In the genomic region with DNA sequence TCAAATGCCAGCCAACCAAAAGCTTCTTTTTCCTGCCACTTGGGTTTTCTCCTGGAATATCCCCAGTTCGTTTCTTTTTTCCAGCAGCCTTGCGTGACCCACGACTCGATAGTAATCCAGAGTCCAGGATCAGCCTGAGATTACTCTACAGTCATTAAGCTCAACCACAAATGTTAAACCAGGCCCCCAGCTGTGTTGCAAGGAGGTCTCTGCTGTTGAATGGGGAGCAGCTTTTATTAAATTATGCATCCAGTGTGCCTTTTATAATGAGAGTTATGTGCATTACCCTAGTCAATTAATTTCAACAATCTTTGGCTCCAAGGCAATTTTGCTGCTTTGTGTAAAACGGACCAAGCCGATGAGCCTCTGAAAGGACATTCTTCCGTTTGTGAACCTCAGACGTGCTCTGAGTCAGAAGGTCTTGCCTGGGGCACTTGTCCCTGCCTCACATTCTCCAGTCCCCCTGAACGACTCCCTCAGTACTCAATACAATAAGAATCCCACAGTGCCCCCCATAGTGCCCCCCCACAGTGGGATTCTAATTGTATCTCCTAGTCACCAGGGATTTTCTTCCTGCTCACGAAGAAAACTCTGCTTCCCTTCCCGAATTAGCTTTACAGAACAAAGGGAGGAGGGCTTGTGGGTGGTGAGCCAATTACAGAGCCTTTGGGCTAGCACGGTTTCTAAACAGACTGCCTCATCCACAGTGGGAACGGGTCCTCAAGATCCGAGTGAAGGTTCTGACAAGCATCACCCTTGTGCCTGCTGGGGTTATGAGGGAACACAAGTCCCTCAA, we compare ENCODE assay signal across 12 mouse cellular contexts. TPM values are rescaled to one million over a fixed set of nuclear protein-coding genes. Genes with fewer than 3 reads are reported as not detected.
DNase-seq lines count a peak whose midpoint lies in the region; ATAC-seq and TF ChIP-seq lines count a peak whose summit lies in the region.
"Had no signal": no experiment of that assay in that cellular context is flagged by ENCODE, and none has a peak within 500 bp of the region (broad histone marks: within the 10 kb centered on the region; RNA-seq: fewer than 3 reads in every experiment).

No protein-coding gene starts in this region.

- 8% methylated on average over 14 of the region's 14 CpGs for WGBS in forebrain, postnatal 0 days
- WGBS in midbrain, embryonic 14.5 days = under 1% methylated on average over 14 of the region's 14 CpGs
- WGBS in cerebellum, adult 2 months = 12% methylated on average over 14 of the region's 14 CpGs

- H3K9ac ChIP-seq in ES-E14 (ENCODE audit: insufficient read depth, low read depth, low read length, poor library complexity, severe bottlenecking) = no peak overlapping the region
- no peak overlapping the region for H3K9ac ChIP-seq in forebrain, postnatal 0 days
- H3K9ac ChIP-seq in midbrain, embryonic 14.5 days (replicated peaks; ENCODE audit: low read length) = no peak overlapping the region

- DNase-seq in ES-E14 (ENCODE audit: low read depth, low spot score) = no peak
- DNase-seq in embryo, embryonic 10 days (ENCODE audit: low spot score) = peak; percentile 40
- DNase-seq in forebrain, postnatal 0 days = peak; percentile 67
- peak; percentile 71 for DNase-seq in midbrain, embryonic 14.5 days
- DNase-seq in cerebellum, adult 2 months = no peak
- no peak for DNase-seq in lung, postnatal 14 days

- no peaks in the 10 kb centered on the region for H3K9me3 ChIP-seq in ES-E14 (ENCODE audit: control insufficient read depth, insufficient read depth, low read depth, low read length)
- no peaks in the 10 kb centered on the region for H3K9me3 ChIP-seq in forebrain, postnatal 0 days (ENCODE audit: low read length)
- H3K9me3 ChIP-seq in midbrain, embryonic 14.5 days (ENCODE audit: control insufficient read depth, low read length) = no peaks in the 10 kb centered on the region

- TF ChIP-seq CTCF in forebrain, postnatal 0 days (IDR thresholded peaks at IDR 0.05; ENCODE audit: low read depth) = no peak
- TF ChIP-seq CTCF in cerebellum, adult 2 months (IDR thresholded peaks at IDR 0.05; ENCODE audit: borderline replicate concordance, insufficient read depth, low read depth, low read length) = no peak

- no peak for TF ChIP-seq POLR2A in cerebellum, adult 2 months (IDR thresholded peaks at IDR 0.05; ENCODE audit: borderline replicate concordance, insufficient read depth, low read length)

- H3K4me2 ChIP-seq in forebrain, postnatal 0 days (ENCODE audit: low read depth) = no peak overlapping the region
- peak overlapping the region; percentile 13; the same call in 1 of the 2 replicates for H3K4me2 ChIP-seq in midbrain, embryonic 14.5 days (ENCODE audit: low read length)

- H3K36me3 ChIP-seq in ES-E14 (ENCODE audit: control insufficient read depth, insufficient read depth, low read length, poor library complexity, severe bottlenecking) = no peaks in the 10 kb centered on the region
- H3K36me3 ChIP-seq in forebrain, postnatal 0 days (ENCODE audit: insufficient read depth) = no peaks in the 10 kb centered on the region
- no peaks in the 10 kb centered on the region for H3K36me3 ChIP-seq in midbrain, embryonic 14.5 days (ENCODE audit: control insufficient read depth, insufficient read depth, low read length)

- H3K4me1 ChIP-seq in ES-E14 (ENCODE audit: control insufficient read depth in 2 of 2, insufficient read depth in 2 of 2, low read length in 2 of 2, poor library complexity in 1 of 2) = peaks cover 13 to 22% of the 10 kb centered on the region in 2 experiments
- H3K4me1 ChIP-seq in forebrain, postnatal 0 days (ENCODE audit: insufficient read depth) = peaks cover 8% of the 10 kb centered on the region
- H3K4me1 ChIP-seq in midbrain, embryonic 14.5 days (ENCODE audit: control insufficient read depth, insufficient read depth, low read length) = peaks cover 17% of the 10 kb centered on the region
- H3K4me1 ChIP-seq in cerebellum, adult 2 months (ENCODE audit: control insufficient read depth, insufficient read depth, low read length) = no peaks in the 10 kb centered on the region

- in situ Hi-C loops in ES-E14 (cut with MboI; ENCODE audit: low sequenced_read_pairs in 2 of 2, unreplicated experiment in 2 of 2) = no loop called here

- peak overlapping the region; percentile 69; the same call in 1 of the 2 replicates for H3K27ac ChIP-seq in ES-E14 (ENCODE audit: insufficient read depth, low read depth, low read length, poor library complexity, severe bottlenecking)
- no peak overlapping the region for H3K27ac ChIP-seq in forebrain, postnatal 0 days (ENCODE audit: low read depth, low read length)
- H3K27ac ChIP-seq in midbrain, embryonic 14.5 days (replicated peaks; ENCODE audit: low read depth, low read length) = peak overlapping the region; percentile 79
- H3K27ac ChIP-seq in cerebellum, adult 2 months (ENCODE audit: insufficient read depth, low read length) = no peak overlapping the region

- H3K27me3 ChIP-seq in forebrain, postnatal 0 days (ENCODE audit: insufficient read depth, low read length) = no peaks in the 10 kb centered on the region
- H3K27me3 ChIP-seq in midbrain, embryonic 14.5 days (ENCODE audit: control insufficient read depth, insufficient read depth, low read length) = no peaks in the 10 kb centered on the region
- H3K27me3 ChIP-seq in cerebellum, adult 2 months (ENCODE audit: control insufficient read depth, insufficient read depth, low read length) = no peaks in the 10 kb centered on the region; the same call in 1 of the 2 replicates

- H3K4me3 ChIP-seq in ES-E14 (ENCODE audit: insufficient read depth in 1 of 2, low read depth in 1 of 2, low read length in 2 of 2, poor library complexity in 1 of 2, severe bottlenecking in 1 of 2) = no peak overlapping the region
- H3K4me3 ChIP-seq in forebrain, postnatal 0 days (ENCODE audit: low read depth, low read length) = no peak overlapping the region
- H3K4me3 ChIP-seq in midbrain, embryonic 14.5 days (replicated peaks; ENCODE audit: low read depth, low read length) = no peak overlapping the region
- no peak overlapping the region for H3K4me3 ChIP-seq in cerebellum, adult 2 months (replicated peaks; ENCODE audit: insufficient read depth, low read depth, low read length)

- ATAC-seq in forebrain, postnatal 0 days = peak; percentile 78
- ATAC-seq in midbrain, embryonic 14.5 days (ENCODE audit: low FRiP score, low TSS enrichment) = peak; percentile 74; the same call in 1 of the 2 replicates
- ATAC-seq in megakaryocyte-erythroid progenitor cell, adult 5-6 weeks (replicated peaks; ENCODE audit: low FRiP score, low TSS enrichment, poor library complexity, severe bottlenecking) = no peak
- ATAC-seq in megakaryocyte, adult 5-6 weeks (ENCODE audit: poor library complexity, severe bottlenecking) = no peak
- ATAC-seq: inflammation-experienced regulatory T-cells, adult 6 months had no signal

TF ChIP-seq in ES-E14, 5 proteins besides CTCF, POLR2A, EP300 and RAD21:
- TF ChIP-seq CHD2 (IDR thresholded peaks at IDR 0.05; ENCODE audit: low read depth, low read length) = no peak
- TF ChIP-seq MAFK (IDR thresholded peaks at IDR 0.05; ENCODE audit: insufficient read depth, low read depth, low read length) = no peak
- no peak for TF ChIP-seq ZNF384 (IDR thresholded peaks at IDR 0.05; ENCODE audit: low read depth, low read length)
- no peak for TF ChIP-seq ZC3H11A (IDR thresholded peaks at IDR 0.05; ENCODE audit: borderline replicate concordance, low read depth, low read length)
- TF ChIP-seq HCFC1 (IDR thresholded peaks at IDR 0.05; ENCODE audit: borderline replicate concordance, insufficient read depth, low read length) = no peak

RNA-seq across cellular contexts. Expression of a gene that starts 46.0 kb away (rescaled TPM):
- total RNA-seq in ES-E14 (2012; rRNA removed) = 1.6 and 2.0 TPM in 2 replicates
- total RNA-seq in forebrain, postnatal 0 days (2014; rRNA removed) = 14.9 and 17.5 TPM in 2 replicates
- polyA plus RNA-seq in forebrain, postnatal 0 days (2015; fragmentation: Nextera tagmentation; extraction: Ambion mirVana) = 43.5 and 49.3 TPM in 2 replicates
- 15.4 and 21.6 TPM in 2 replicates for polyA plus RNA-seq in midbrain, embryonic 14.5 days (2014; fragmentation: Nextera tagmentation; extraction: Ambion mirVana)
- 13.0 and 14.0 TPM in 2 replicates for polyA plus RNA-seq in cerebellum, adult 2 months (2012; rRNA removed)
- total RNA-seq in megakaryocyte-erythroid progenitor cell, adult 5-6 weeks (2014; fragmentation: Nextera tagmentation) = 13.8 and 14.4 TPM in 2 replicates
- 5.2 and 8.7 TPM in 2 replicates for total RNA-seq in megakaryocyte-erythroid progenitor cell, adult 5-6 weeks (2017)
- total RNA-seq in megakaryocyte, adult 5-6 weeks (2015) = 3.4 TPM in 2 replicates
- total RNA-seq in megakaryocyte, adult 5-6 weeks (2017) = 1.5 and 2.3 TPM in 2 replicates

RNA-seq across cellular contexts. Expression of a gene that starts 51.0 kb away (rescaled TPM):
- total RNA-seq in ES-E14 (2012; rRNA removed) = not detected in 2 replicates
- 0.31 and 0.86 TPM in 2 replicates for total RNA-seq in forebrain, postnatal 0 days (2014; rRNA removed)
- polyA plus RNA-seq in forebrain, postnatal 0 days (2015; fragmentation: Nextera tagmentation; extraction: Ambion mirVana) = 0.29 and 0.53 TPM in 2 replicates
- 0.33 and 0.55 TPM in 2 replicates for polyA plus RNA-seq in midbrain, embryonic 14.5 days (2014; fragmentation: Nextera tagmentation; extraction: Ambion mirVana)
- 0.18 and 0.27 TPM in 2 replicates for polyA plus RNA-seq in cerebellum, adult 2 months (2012; rRNA removed)
- not detected in 2 replicates for total RNA-seq in megakaryocyte-erythroid progenitor cell, adult 5-6 weeks (2014; fragmentation: Nextera tagmentation)
- total RNA-seq in megakaryocyte-erythroid progenitor cell, adult 5-6 weeks (2017) = not detected in 2 replicates
- total RNA-seq in megakaryocyte, adult 5-6 weeks (2015) = not detected in 2 replicates
- total RNA-seq in megakaryocyte, adult 5-6 weeks (2017) = not detected in 2 replicates
- total RNA-seq: granulocyte monocyte progenitor cell, adult 5-6 weeks; liver, adult 2 months; neutrophil, adult 5-6 weeks had no signal
- polyA plus RNA-seq: inflammation-experienced regulatory T-cells, adult 6 months; liver, adult 2 months had no signal

Comparison
In these comparisons a context has a peak if more than half of its experiments do, and no peak if none do; other contexts are left out.
1. DNase-seq: peak in embryo, embryonic 10 days (single experiment), forebrain, postnatal 0 days (single experiment) and midbrain, embryonic 14.5 days (single experiment); none in ES-E14 (single experiment), cerebellum, adult 2 months (0 of 2) and lung, postnatal 14 days (single experiment).
2. H3K27ac ChIP-seq: peak in ES-E14 (single experiment) and midbrain, embryonic 14.5 days (single experiment); none in forebrain, postnatal 0 days (single experiment) and cerebellum, adult 2 months (single experiment).
3. ATAC-seq: peak in forebrain, postnatal 0 days (single experiment) and midbrain, embryonic 14.5 days (single experiment); none in megakaryocyte-erythroid progenitor cell, adult 5-6 weeks (single experiment) and megakaryocyte, adult 5-6 weeks (single experiment).